Mouse (Mus musculus) neural tube, embryonic 10.5 days (tissue): ENCODE measurements around the gene Ttyh2.
A peak's percentile ranks its signal among the peaks of the same experiment; 100 is the strongest.

ENCODE experiments used
- DNase-seq: peaks from one replicate; pipeline ENCODE4 v3.0.0-alpha.2; 2017; ENCODE audit warnings: low spot score; ENCODE audit errors: extremely low spot score

The Ttyh2 gene

GRCm38 (mm10) chr11:114680291-114680690, 5.1 kb downstream of the Ttyh2 start:
- DNase-seq = no peak

GRCm38 (mm10) chr11:114681054-114681453, 5.8 kb downstream of the Ttyh2 start:
- DNase-seq = no peak

GRCm38 (mm10) chr11:114682321-114682900, 7.2 kb downstream of the Ttyh2 start:
- DNase-seq = no peak

- DNase-seq = no peak
Observed at GRCm38 (mm10) chr11:114683029-114683721, 7.9 kb downstream of the Ttyh2 start.

- DNase-seq = no peak
Observed at GRCm38 (mm10) chr11:114683722-114684621, 8.7 kb downstream of the Ttyh2 start.

- peak; percentile 70 for DNase-seq
Observed at GRCm38 (mm10) chr11:114684627-114685373, 9.6 kb downstream of the Ttyh2 start.

- no peak for DNase-seq
Observed at GRCm38 (mm10) chr11:114685526-114686040, 10.4 kb downstream of the Ttyh2 start.

- no peak for DNase-seq
Observed at GRCm38 (mm10) chr11:114686221-114686959, 11.2 kb downstream of the Ttyh2 start.

- no peak for DNase-seq
Observed at GRCm38 (mm10) chr11:114687574-114688188, 12.4 kb downstream of the Ttyh2 start.

- no peak for DNase-seq
Observed at GRCm38 (mm10) chr11:114688729-114689128, 13.5 kb downstream of the Ttyh2 start.

- DNase-seq = no peak
Observed at GRCm38 (mm10) chr11:114690192-114690591, 15.0 kb downstream of the Ttyh2 start.

- no peak for DNase-seq
Observed at GRCm38 (mm10) chr11:114691454-114692182, 16.4 kb downstream of the Ttyh2 start.

GRCm38 (mm10) chr11:114692601-114693000, 17.4 kb downstream of the Ttyh2 start:
- no peak for DNase-seq

- no peak for DNase-seq
Observed at GRCm38 (mm10) chr11:114693456-114693855, 18.2 kb downstream of the Ttyh2 start.

- no peak for DNase-seq
Observed at GRCm38 (mm10) chr11:114694451-114694850, 19.2 kb downstream of the Ttyh2 start.

- no peak for DNase-seq
Observed at GRCm38 (mm10) chr11:114698496-114698895, 23.3 kb downstream of the Ttyh2 start.

- no peak for DNase-seq
Observed at GRCm38 (mm10) chr11:114699511-114699910, 24.3 kb downstream of the Ttyh2 start.

- DNase-seq = no peak
Observed at GRCm38 (mm10) chr11:114702311-114702995, 27.2 kb downstream of the Ttyh2 start.

- DNase-seq = no peak
Observed at GRCm38 (mm10) chr11:114702996-114703361, 27.7 kb downstream of the Ttyh2 start.
